ENCODE assay signal across 8 mouse cellular contexts in genomic region chr8:13292364-13292763, GRCm38 (mm10). TPM values are rescaled to one million over a fixed set of nuclear protein-coding genes. Genes with fewer than 3 reads are reported as not detected.
A peak's percentile ranks its signal among the peaks of the same experiment; 100 is the strongest.
DNase-seq lines count a peak whose midpoint lies in the region; TF ChIP-seq lines count a peak whose summit lies in the region.
"Had no signal": no experiment of that assay in that cellular context is flagged by ENCODE, and none has a peak within 500 bp of the region (broad histone marks: within the 10 kb centered on the region; RNA-seq: fewer than 3 reads in every experiment).

No protein-coding gene starts in this region.

- H3K9me3 ChIP-seq in ES-E14 (ENCODE audit: control insufficient read depth, insufficient read depth, low read depth, low read length) = no peaks in the 10 kb centered on the region
- H3K9me3 ChIP-seq: limb, embryonic 15.5 days had no signal

- DNase-seq in B cell, adult 2 months = peak; percentile 83 to 84
- peak; percentile 78 for DNase-seq in ES-E14 (ENCODE audit: low read depth, low spot score)
- DNase-seq in cerebellum, adult 18-20 months = peak; percentile 76 to 83
- peak; percentile 70 for DNase-seq in gastrocnemius, postnatal 14 days
- DNase-seq in layer of hippocampus, adult 8-10 months (ENCODE audit: low spot score in 2 of 2) = peak; percentile 45 to 81
- peak; percentile 79 to 85 for DNase-seq in lung, postnatal 4 days
- peak; percentile 68 for DNase-seq in spleen, adult 12 weeks (ENCODE audit: low spot score)

- H3K4me3 ChIP-seq in ES-E14 (ENCODE audit: insufficient read depth in 1 of 2, low read depth in 1 of 2, low read length in 2 of 2, poor library complexity in 1 of 2, severe bottlenecking in 1 of 2) = peak overlapping the region; percentile 6 to 22; a peak in 2 of 4 replicates
- H3K4me3 ChIP-seq: limb, embryonic 15.5 days had no signal

- in situ Hi-C loops in ES-E14 (cut with MboI; ENCODE audit: low sequenced_read_pairs in 2 of 2, unreplicated experiment in 2 of 2) = no loop called here

- H3K27ac ChIP-seq in ES-E14 (ENCODE audit: insufficient read depth, low read depth, low read length, poor library complexity, severe bottlenecking) = no peak overlapping the region
- H3K27ac ChIP-seq: limb, embryonic 15.5 days had no signal

- peaks cover 10% of the 10 kb centered on the region for H3K36me3 ChIP-seq in ES-E14 (ENCODE audit: control insufficient read depth, insufficient read depth, low read length, poor library complexity, severe bottlenecking)

- peak overlapping the region; percentile 27; the same call in 1 of the 2 replicates for H3K9ac ChIP-seq in ES-E14 (ENCODE audit: insufficient read depth, low read depth, low read length, poor library complexity, severe bottlenecking)
- H3K9ac ChIP-seq: limb, embryonic 15.5 days had no signal

- intact Hi-C loops in gastrocnemius, postnatal 14 days (cut with DNase I; ENCODE audit: low total_unique reads) = no loop called here

- peaks cover 0 to 3% of the 10 kb centered on the region in 2 experiments; a peak in 1 of 4 replicates for H3K4me1 ChIP-seq in ES-E14 (ENCODE audit: control insufficient read depth in 2 of 2, insufficient read depth in 2 of 2, low read length in 2 of 2, poor library complexity in 1 of 2)

TF ChIP-seq in ES-E14, 5 proteins besides CTCF, POLR2A, EP300 and RAD21:
- TF ChIP-seq MAFK (IDR thresholded peaks at IDR 0.05; ENCODE audit: insufficient read depth, low read depth, low read length) (no peak), ZC3H11A (IDR thresholded peaks at IDR 0.05; ENCODE audit: borderline replicate concordance, low read depth, low read length) (0 out of 2 replicates have a peak, but pooled peaks have one; percentile 4)

RNA-seq across cellular contexts. Expression of gene Tmco3, which starts 4.4 kb away (rescaled TPM):
- total RNA-seq in ES-E14 (2012; rRNA removed) = 20.3 and 27.0 TPM in 2 replicates
- total RNA-seq in gastrocnemius, postnatal 14 days (2021) = 10 to 100 TPM; 12.7 to 13.3 TPM
- 10 to 100 TPM; 45.3 to 53.0 (median 49.2) TPM for total RNA-seq in layer of hippocampus, adult 8-10 months (2022)

RNA-seq across cellular contexts. Expression of gene Dcun1d2, which starts 4.4 kb away (rescaled TPM):
- 10.6 and 12.3 TPM in 2 replicates for total RNA-seq in ES-E14 (2012; rRNA removed)
- 10 to 100 TPM; 45.6 to 46.1 TPM for total RNA-seq in gastrocnemius, postnatal 14 days (2021)
- total RNA-seq in layer of hippocampus, adult 8-10 months (2022) = 10 to 100 TPM; 35.8 to 39.8 (median 38.4) TPM

RNA-seq across cellular contexts. Expression of gene Adprhl1, which starts 38.4 kb away (rescaled TPM):
- 0.31 and 0.32 TPM in 2 replicates for total RNA-seq in ES-E14 (2012; rRNA removed)
- total RNA-seq in gastrocnemius, postnatal 14 days (2021) = 10 to 100 TPM; 51.9 to 71.6 TPM
- 1 to 10 TPM in 2 of 4 experiments, under 1 TPM in 2; 0.59 to 1.3 (median 1.0) TPM for total RNA-seq in layer of hippocampus, adult 8-10 months (2022)

RNA-seq across cellular contexts. Expression of gene Tfdp1, which starts 46.2 kb away (rescaled TPM):
- 97.9 and 110 TPM in 2 replicates for total RNA-seq in ES-E14 (2012; rRNA removed)
- total RNA-seq in gastrocnemius, postnatal 14 days (2021) = 10 to 100 TPM; 38.3 to 39.1 TPM
- 10 to 100 TPM; 58.4 to 71.6 (median 67.4) TPM for total RNA-seq in layer of hippocampus, adult 8-10 months (2022)

Comparison
In these comparisons a context has a peak if more than half of its experiments do, and no peak if none do; other contexts are left out.
1. RNA of gene Adprhl1, which starts 38.4 kb away (total RNA-seq): 51.9 to 71.6 TPM in gastrocnemius, postnatal 14 days; 0.59 to 1.3 TPM in layer of hippocampus, adult 8-10 months and 0.31 to 0.32 TPM in ES-E14; every median in the first group is over 10 times any median in the second.
2. Peak in every context shown above with its lines, with median percentiles within 50 percentile points of each other: DNase-seq.